Mouse (Mus musculus): Measurements from ENCODE around the gene A030014E15Rik. TPM values are rescaled to one million over a fixed set of nuclear protein-coding genes. Genes with fewer than 3 reads are reported as not detected.
"Not testable (repeated sequence)": the region's sequence is repeated elsewhere in the genome, so short reads cannot be mapped to it uniquely, and the experiment has no call there.

Gene A030014E15Rik
- total RNA-seq, 1 experiment = not detected

DNA sequence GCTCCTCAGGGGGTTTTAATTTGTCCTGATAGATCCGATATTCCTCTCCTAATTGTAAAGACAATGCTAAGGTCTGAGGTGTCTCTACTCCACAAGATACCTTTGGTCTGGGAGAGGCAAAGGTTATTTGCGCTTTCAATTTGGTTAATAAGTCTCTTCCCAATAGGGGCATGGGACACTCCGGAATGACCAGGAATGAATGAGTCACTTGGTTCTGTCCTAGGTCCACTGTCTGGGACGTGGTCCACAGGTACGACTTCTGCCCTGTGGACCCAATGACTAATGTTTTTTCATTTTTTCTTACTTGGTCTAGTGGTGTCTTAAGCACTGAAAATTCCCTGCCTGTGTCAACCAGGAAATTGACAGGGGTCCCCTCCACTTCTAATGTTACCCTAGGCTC, 13.9 kb downstream of the A030014E15Rik start:
- Histone ChIP-seq H3K27ac (ENCODE audit: insufficient read depth, low read depth, low read length, poor library complexity, severe bottlenecking) (no peak overlapping the region), H3K4me1 (ENCODE audit: control insufficient read depth in 2 of 2, insufficient read depth in 2 of 2, low read length in 2 of 2, poor library complexity in 1 of 2) (no peaks in the 10 kb centered on the region), H3K4me3 (ENCODE audit: insufficient read depth in 1 of 2, low read depth in 1 of 2, low read length in 2 of 2, poor library complexity in 1 of 2, severe bottlenecking in 1 of 2) (no peak overlapping the region), H3K9ac (ENCODE audit: insufficient read depth, low read depth, low read length, poor library complexity, severe bottlenecking) (no peak overlapping the region), H3K36me3 (ENCODE audit: control insufficient read depth, insufficient read depth, low read length, poor library complexity, severe bottlenecking) (no peaks in the 10 kb centered on the region), H3K9me3 (ENCODE audit: control insufficient read depth, insufficient read depth, low read depth, low read length) (0 out of 2 replicates have a peak, but pooled peaks cover 2% of the 10 kb centered on the region)
- TF ChIP-seq ZC3H11A (IDR thresholded peaks at IDR 0.05; ENCODE audit: borderline replicate concordance, low read depth, low read length) = no peak
- TF ChIP-seq ZNF384 (IDR thresholded peaks at IDR 0.05; ENCODE audit: low read depth, low read length) = no peak
- TF ChIP-seq CHD2 (IDR thresholded peaks at IDR 0.05; ENCODE audit: low read depth, low read length) = no peak
- no peak for TF ChIP-seq MAFK (IDR thresholded peaks at IDR 0.05; ENCODE audit: insufficient read depth, low read depth, low read length)
- TF ChIP-seq HCFC1 (IDR thresholded peaks at IDR 0.05; ENCODE audit: borderline replicate concordance, insufficient read depth, low read length) = no peak
- in situ Hi-C loops (cut with MboI; ENCODE audit: low sequenced_read_pairs in 2 of 2, unreplicated experiment in 2 of 2) = no loop called here
- DNase-seq (ENCODE audit: low read depth, low spot score) = no peak

DNA sequence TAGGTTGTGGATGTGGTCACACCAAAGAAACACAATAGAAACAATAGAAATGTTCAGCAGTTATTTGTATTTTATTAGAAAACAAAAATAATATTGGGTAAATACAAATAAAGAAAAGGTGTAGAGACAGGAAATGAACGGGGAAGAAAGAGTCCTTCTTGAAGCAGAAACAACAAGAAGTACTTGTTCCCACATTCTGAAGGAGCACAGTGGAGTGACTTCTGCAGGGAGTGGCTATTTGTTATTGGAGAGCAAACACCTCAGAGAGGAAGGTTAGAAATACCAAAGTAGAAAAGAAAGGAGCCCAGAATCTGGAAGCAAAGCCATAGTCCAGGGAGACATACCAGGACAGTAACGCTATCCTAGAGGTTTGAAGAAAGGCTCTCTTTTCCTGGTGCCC, 17.8 kb downstream of the A030014E15Rik start:
- H3K27ac ChIP-seq (ENCODE audit: insufficient read depth, low read depth, low read length, poor library complexity, severe bottlenecking); in situ Hi-C loops (cut with MboI; ENCODE audit: low sequenced_read_pairs in 2 of 2, unreplicated experiment in 2 of 2); H3K9ac ChIP-seq (ENCODE audit: insufficient read depth, low read depth, low read length, poor library complexity, severe bottlenecking); H3K4me1 ChIP-seq (ENCODE audit: control insufficient read depth in 2 of 2, insufficient read depth in 2 of 2, low read length in 2 of 2, poor library complexity in 1 of 2); H3K36me3 ChIP-seq (ENCODE audit: control insufficient read depth, insufficient read depth, low read length, poor library complexity, severe bottlenecking); DNase-seq (ENCODE audit: low read depth, low spot score); H3K4me3 ChIP-seq (ENCODE audit: insufficient read depth in 1 of 2, low read depth in 1 of 2, low read length in 2 of 2, poor library complexity in 1 of 2, severe bottlenecking in 1 of 2); H3K9me3 ChIP-seq (ENCODE audit: control insufficient read depth, insufficient read depth, low read depth, low read length): not testable (repeated sequence)

DNA sequence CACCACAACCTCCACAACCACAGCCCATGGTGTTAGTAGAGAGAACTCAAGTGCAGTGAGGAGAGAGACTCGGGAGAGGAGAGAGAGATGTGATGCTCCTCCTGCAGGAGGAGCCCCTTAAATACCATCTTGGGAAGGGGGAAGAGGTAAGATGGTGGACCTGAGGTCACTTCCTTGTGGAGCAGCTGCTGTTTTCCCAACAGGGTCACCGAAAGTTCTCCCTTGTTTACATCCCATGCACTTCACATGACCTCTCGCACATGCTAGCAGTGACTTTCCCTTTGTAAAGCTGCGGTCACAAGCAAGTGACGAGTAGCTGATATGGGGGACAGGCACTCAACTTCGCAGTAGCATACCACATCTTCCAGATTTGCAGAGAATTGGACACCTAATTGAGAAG, 18.6 kb downstream of the A030014E15Rik start, which contains the start of gene A030003K21Rik:
A030003K21Rik (minus strand) TSS at position 94 of the 400 bp plus-strand sequence.
- H3K36me3 ChIP-seq (ENCODE audit: control insufficient read depth, insufficient read depth, low read length, poor library complexity, severe bottlenecking); H3K27ac ChIP-seq (ENCODE audit: insufficient read depth, low read depth, low read length, poor library complexity, severe bottlenecking); DNase-seq (ENCODE audit: low read depth, low spot score); H3K4me3 ChIP-seq (ENCODE audit: insufficient read depth in 1 of 2, low read depth in 1 of 2, low read length in 2 of 2, poor library complexity in 1 of 2, severe bottlenecking in 1 of 2); in situ Hi-C loops (cut with MboI; ENCODE audit: low sequenced_read_pairs in 2 of 2, unreplicated experiment in 2 of 2); H3K4me1 ChIP-seq (ENCODE audit: control insufficient read depth in 2 of 2, insufficient read depth in 2 of 2, low read length in 2 of 2, poor library complexity in 1 of 2); H3K9me3 ChIP-seq (ENCODE audit: control insufficient read depth, insufficient read depth, low read depth, low read length); H3K9ac ChIP-seq (ENCODE audit: insufficient read depth, low read depth, low read length, poor library complexity, severe bottlenecking): not testable (repeated sequence)

DNA sequence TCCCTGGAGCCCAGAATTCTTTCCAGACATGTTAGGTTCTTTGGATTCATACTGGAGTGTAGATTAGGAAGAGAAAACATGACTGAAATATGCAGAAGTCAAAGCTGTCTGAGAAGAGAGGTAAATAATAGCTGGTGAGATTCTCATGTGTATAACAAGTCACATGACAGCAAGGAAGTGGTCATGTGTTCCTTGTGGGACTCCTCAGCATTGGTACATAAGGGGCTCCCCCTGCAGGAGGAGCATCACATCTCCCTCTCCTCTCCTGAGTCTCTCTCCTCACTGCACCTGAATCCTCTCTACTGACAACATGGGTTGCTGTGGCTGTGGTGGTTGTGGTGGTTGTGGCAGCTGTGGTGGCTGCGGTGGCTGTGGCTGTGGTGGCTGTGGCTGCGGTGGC, 21.3 kb downstream of the A030014E15Rik start:
- in situ Hi-C loops (cut with MboI; ENCODE audit: low sequenced_read_pairs in 2 of 2, unreplicated experiment in 2 of 2); H3K9me3 ChIP-seq (ENCODE audit: control insufficient read depth, insufficient read depth, low read depth, low read length); DNase-seq (ENCODE audit: low read depth, low spot score); H3K36me3 ChIP-seq (ENCODE audit: control insufficient read depth, insufficient read depth, low read length, poor library complexity, severe bottlenecking); H3K27ac ChIP-seq (ENCODE audit: insufficient read depth, low read depth, low read length, poor library complexity, severe bottlenecking); H3K4me1 ChIP-seq (ENCODE audit: control insufficient read depth in 2 of 2, insufficient read depth in 2 of 2, low read length in 2 of 2, poor library complexity in 1 of 2); H3K4me3 ChIP-seq (ENCODE audit: insufficient read depth in 1 of 2, low read depth in 1 of 2, low read length in 2 of 2, poor library complexity in 1 of 2, severe bottlenecking in 1 of 2); H3K9ac ChIP-seq (ENCODE audit: insufficient read depth, low read depth, low read length, poor library complexity, severe bottlenecking): not testable (repeated sequence)

DNA sequence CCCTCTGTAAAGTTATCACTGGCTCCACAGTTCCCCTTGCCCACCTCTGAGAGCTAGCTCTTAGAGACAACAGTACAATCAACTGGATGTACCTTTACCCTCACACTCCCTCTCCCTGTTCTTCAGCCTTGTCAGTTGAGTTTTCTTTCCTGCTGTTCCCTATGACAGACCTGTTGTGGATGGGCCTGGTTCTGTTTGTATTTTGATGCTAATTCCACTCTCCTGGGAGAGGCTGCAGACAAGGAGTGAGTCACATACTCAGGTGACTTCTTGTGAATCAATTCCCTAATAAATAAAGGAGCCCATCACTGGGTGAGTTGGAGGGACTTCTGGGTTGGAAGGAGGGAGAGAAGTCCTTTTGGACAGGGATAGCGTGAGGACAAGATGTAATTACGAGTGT, 23.9 kb downstream of the A030014E15Rik start:
- in situ Hi-C loops (cut with MboI; ENCODE audit: low sequenced_read_pairs in 2 of 2, unreplicated experiment in 2 of 2) = no loop called here
- no peak for DNase-seq (ENCODE audit: low read depth, low spot score)
- Histone ChIP-seq H3K4me1 (ENCODE audit: control insufficient read depth in 2 of 2, insufficient read depth in 2 of 2, low read length in 2 of 2, poor library complexity in 1 of 2) (peaks cover 0 to 4% of the 10 kb centered on the region in 2 experiments; a peak in 2 of 4 replicates), H3K4me3 (ENCODE audit: insufficient read depth in 1 of 2, low read depth in 1 of 2, low read length in 2 of 2, poor library complexity in 1 of 2, severe bottlenecking in 1 of 2) (no peak overlapping the region), H3K9me3 (ENCODE audit: control insufficient read depth, insufficient read depth, low read depth, low read length) (no peaks in the 10 kb centered on the region), H3K27ac (ENCODE audit: insufficient read depth, low read depth, low read length, poor library complexity, severe bottlenecking) (no peak overlapping the region), H3K36me3 (ENCODE audit: control insufficient read depth, insufficient read depth, low read length, poor library complexity, severe bottlenecking) (no peaks in the 10 kb centered on the region), H3K9ac (ENCODE audit: insufficient read depth, low read depth, low read length, poor library complexity, severe bottlenecking) (no peak overlapping the region)
- TF ChIP-seq ZC3H11A (IDR thresholded peaks at IDR 0.05; ENCODE audit: borderline replicate concordance, low read depth, low read length) (no peak), MAFK (IDR thresholded peaks at IDR 0.05; ENCODE audit: insufficient read depth, low read depth, low read length) (no peak), ZNF384 (IDR thresholded peaks at IDR 0.05; ENCODE audit: low read depth, low read length) (no peak), CHD2 (IDR thresholded peaks at IDR 0.05; ENCODE audit: low read depth, low read length) (no peak), HCFC1 (IDR thresholded peaks at IDR 0.05; ENCODE audit: borderline replicate concordance, insufficient read depth, low read length) (no peak)

DNA sequence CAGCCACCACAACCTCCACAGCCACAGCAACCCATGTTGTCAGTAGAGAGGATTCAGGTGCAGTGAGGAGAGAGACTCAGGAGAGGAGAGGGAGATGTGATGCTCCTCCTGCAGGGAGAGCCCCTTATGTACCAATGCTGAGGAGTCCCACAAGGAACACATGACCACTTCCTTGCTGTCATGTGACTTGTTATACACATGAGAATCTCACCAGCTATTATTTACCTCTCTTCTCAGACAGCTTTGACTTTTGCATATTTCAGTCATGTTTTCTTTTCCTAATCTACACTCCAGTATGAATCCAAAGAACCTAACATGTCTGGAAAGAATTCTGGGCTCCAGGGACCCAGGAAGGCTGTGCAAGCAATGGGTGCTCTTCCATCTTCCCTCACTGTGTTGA, 31.2 kb downstream of the A030014E15Rik start, which contains the start of gene Gm7544:
Gm7544 (minus strand) TSS at position 101 of the 400 bp plus-strand sequence.
- H3K9me3 ChIP-seq (ENCODE audit: control insufficient read depth, insufficient read depth, low read depth, low read length); H3K4me1 ChIP-seq (ENCODE audit: control insufficient read depth in 2 of 2, insufficient read depth in 2 of 2, low read length in 2 of 2, poor library complexity in 1 of 2); H3K27ac ChIP-seq (ENCODE audit: insufficient read depth, low read depth, low read length, poor library complexity, severe bottlenecking); H3K9ac ChIP-seq (ENCODE audit: insufficient read depth, low read depth, low read length, poor library complexity, severe bottlenecking); in situ Hi-C loops (cut with MboI; ENCODE audit: low sequenced_read_pairs in 2 of 2, unreplicated experiment in 2 of 2); H3K36me3 ChIP-seq (ENCODE audit: control insufficient read depth, insufficient read depth, low read length, poor library complexity, severe bottlenecking); H3K4me3 ChIP-seq (ENCODE audit: insufficient read depth in 1 of 2, low read depth in 1 of 2, low read length in 2 of 2, poor library complexity in 1 of 2, severe bottlenecking in 1 of 2); DNase-seq (ENCODE audit: low read depth, low spot score): not testable (repeated sequence)
